Mouse (Mus musculus): ENCODE data around the gene Csrnp1.
A peak's percentile ranks its signal among the peaks of the same experiment; 100 is the strongest.

The Csrnp1 gene

DNA sequence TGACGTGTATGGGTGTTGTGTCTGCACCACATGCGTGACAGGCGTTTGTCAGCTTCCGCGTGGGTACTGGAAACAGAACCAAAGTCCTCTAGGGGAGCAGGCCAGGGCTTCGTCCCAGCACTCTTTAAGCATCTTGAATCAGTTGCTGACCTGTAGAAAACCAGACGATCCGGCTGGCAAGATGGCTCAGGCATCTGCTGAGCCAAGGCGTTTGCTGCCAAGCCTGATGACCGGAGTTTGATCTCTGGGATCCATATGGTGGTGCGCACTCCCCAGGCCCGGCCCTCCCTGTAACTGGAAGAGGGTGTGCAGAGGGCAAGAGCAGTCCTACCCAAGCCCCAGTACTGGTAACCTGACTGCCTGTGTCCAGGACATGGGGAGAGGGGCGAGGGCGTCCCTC lies 42.6 kb downstream of the Csrnp1 start:
- DNase-seq: no peak

DNA sequence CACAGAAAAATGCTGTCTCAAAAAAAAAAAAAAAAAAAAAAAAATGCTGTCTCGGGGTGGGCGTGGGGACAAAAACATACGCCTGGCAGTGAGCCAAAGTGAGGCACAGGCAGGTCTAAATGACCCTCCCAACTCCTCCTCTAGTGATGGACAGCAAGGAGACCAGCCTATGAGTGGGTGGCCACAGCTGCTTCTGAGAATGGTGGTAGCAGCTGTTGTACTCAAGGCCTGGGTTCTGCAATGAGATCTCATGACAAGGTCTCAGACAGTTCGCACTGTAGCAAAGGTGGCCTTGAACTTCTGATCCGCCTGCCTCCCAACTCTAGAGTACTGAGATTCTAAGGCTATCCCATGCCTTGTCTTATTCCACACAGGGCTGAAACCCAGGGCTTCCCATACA lies 43.1 kb downstream of the Csrnp1 start:
- no peak for DNase-seq

- no peak for DNase-seq
Measured at GRCm38 (mm10) chr9:119939646-119940045, 44.8 kb downstream of the Csrnp1 start.

GRCm38 (mm10) chr9:119938496-119938895 lies 46.0 kb downstream of the Csrnp1 start:
- DNase-seq: no peak

DNA sequence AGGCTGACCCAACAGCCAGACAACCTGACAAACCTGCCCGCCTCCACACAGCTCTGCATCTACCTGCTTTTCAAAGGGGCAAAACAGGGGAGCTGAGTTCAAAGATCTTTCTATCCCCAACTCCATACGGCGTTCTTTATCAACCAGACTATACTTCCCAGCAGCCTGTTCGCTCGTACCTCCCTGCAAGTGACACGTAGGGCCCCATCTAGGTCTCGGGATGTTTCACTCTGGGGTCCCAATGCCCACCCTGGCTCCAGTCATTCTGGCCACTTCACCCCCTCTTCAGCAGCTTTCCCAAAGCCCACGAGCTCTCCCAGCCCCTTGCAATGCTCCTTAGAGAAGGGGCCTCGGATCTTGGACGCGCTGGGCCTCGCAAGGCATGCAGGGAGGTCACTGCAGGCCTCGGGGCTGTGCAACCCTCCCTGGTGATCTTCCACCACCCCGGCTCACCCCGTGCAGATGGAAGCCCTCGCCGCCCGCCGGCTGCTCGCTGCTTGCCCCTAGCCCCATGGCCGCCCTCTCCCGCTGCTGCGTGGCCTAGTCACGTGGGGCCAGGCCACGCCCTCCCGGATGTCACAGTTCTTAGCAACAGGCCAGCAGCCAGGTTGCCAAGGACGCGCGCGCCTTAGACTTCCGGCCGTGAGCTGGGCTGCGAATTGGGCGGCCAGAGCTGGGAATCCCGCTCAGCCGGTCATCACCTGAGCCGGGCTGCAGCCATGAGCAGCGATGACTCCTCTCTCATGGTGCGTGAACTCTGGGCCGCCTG lies 47.3 kb downstream of the Csrnp1 start, which contains the start of the genes Gorasp1 and Ttc21a:
Gene Gorasp1, minus strand, starts transcription at position 561 of the 769 bp plus-strand sequence.
Gene Ttc21a, plus strand, starts transcription at position 602 of the 769 bp plus-strand sequence.
- peak; percentile 89 for DNase-seq

DNA sequence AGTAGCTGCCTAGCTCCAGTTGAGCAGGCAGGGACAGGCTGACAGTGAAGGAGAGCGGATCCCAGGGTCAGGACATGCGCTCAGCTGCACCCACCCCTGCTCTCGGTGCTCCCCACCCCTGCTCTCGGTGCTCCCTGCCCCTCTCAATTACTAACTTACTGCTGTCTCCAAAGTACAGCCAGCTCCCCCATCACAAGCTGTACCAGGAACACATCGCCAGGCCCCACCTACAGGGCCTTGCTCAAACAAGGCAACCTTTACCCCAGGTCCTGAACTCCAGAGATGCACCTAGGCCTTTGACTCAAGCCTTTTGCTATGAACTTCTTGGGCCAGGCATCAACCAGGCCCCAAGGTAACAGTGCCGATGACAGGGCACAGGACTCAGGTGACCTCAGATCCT lies 50.8 kb downstream of the Csrnp1 start:
- DNase-seq: no peak

GRCm38 (mm10) chr9:119932358-119932757 lies 52.1 kb downstream of the Csrnp1 start:
- DNase-seq: no peak

DNA sequence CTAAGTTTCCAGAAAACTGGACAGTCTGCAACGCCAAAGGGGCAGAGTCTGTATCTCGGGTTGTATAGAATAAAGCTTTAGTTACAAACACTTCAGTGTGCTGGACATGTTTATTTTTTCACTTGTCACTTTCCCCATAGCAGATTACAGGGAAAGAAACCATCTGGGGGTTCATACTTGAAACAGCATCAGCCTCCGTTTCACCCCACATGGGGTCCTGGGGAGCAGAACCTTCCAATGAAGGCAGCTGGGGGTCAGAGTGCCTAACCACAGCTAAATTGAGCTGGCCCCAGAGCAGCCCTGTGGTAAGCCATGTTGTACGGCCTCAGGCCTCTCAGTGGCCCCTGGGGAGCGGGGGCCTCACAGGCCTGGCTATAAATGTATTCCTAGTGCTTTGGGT lies 58.0 kb downstream of the Csrnp1 start:
- no peak for DNase-seq

DNA sequence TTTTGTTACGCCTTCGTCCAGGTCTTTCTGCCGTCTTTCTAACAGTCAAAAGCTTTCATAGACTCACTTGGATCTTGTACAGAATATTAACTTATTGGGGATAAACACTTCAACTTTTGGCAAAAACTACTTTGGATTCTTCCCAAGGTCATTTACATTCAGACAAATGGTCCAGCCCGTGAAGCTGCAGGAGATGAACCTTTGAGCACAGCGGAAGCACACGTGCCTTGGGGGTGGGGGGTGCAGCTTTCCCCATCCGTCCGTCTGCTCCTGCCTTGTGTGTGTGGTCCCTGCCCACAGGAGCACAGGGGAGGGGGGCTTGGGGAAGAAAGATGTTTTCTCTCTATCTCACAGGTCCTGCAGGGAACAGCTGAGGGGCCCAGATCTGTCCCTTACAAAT lies 58.7 kb downstream of the Csrnp1 start:
- DNase-seq: no peak

- no peak for DNase-seq
Measured at GRCm38 (mm10) chr9:119925120-119925657, 59.3 kb downstream of the Csrnp1 start.

GRCm38 (mm10) chr9:119923462-119923861 lies 61.0 kb downstream of the Csrnp1 start:
- no peak for DNase-seq

Data from cerebellum, adult 8-10 months (tissue).